Mouse (Mus musculus) MEL (cell line): ENCODE data around the gene Cdyl. TPM values are rescaled to one million over a fixed set of nuclear protein-coding genes. Genes with fewer than 3 reads are reported as not detected.

ENCODE experiments used
- DNase-seq: peaks from one replicate; pipeline ENCODE4 v3.0.0; 2011; ENCODE audit warnings: low read depth, low spot score
- H3K27ac ChIP-seq: 2 replicates; pipeline ENCODE4 v1.5.1; 2012; ENCODE audit warnings: low read depth, mild to moderate bottlenecking, control low read depth, low read length, moderate library complexity; ENCODE audit not compliant: control insufficient read depth
- H3K27me3 ChIP-seq, 2 experiments: fragments of 150-350 bp in 1 of 2; sonication (generic) in 1 of 2; 2 replicates each; pipeline ENCODE4 v1.6.1; 2012; ENCODE audit warnings: low read length in 2 of 2, mild to moderate bottlenecking in 2 of 2, improper control_type of control experiment in 1 of 2, moderate library complexity in 1 of 2; ENCODE audit not compliant: insufficient read depth in 2 of 2, control insufficient read depth in 1 of 2
- H3K36me3 ChIP-seq, 2 experiments: 2 replicates each; pipeline ENCODE4 v1.6.1; 2012 to 2014; ENCODE audit warnings: low read length in 2 of 2, improper control_type of control experiment in 1 of 2, inconsistent platforms in 1 of 2, mild to moderate bottlenecking in 1 of 2; ENCODE audit not compliant: insufficient read depth in 2 of 2, control insufficient read depth in 1 of 2
- H3K4me1 ChIP-seq, 2 experiments: fragments of 150-350 bp in 1 of 2; sonication (generic) in 1 of 2; 2 replicates each; pipeline ENCODE4 v1.6.1; 2012; ENCODE audit warnings: low read length in 2 of 2, improper control_type of control experiment in 1 of 2, mild to moderate bottlenecking in 1 of 2; ENCODE audit not compliant: insufficient read depth in 2 of 2, control insufficient read depth in 1 of 2
- H3K4me3 ChIP-seq, 2 experiments: fragments of 150-350 bp in 1 of 2; sonication (generic) in 1 of 2; 2 replicates each; pipeline ENCODE4 v1.5.1; 2012; ENCODE audit warnings: low read depth in 2 of 2, low read length in 2 of 2, mild to moderate bottlenecking in 2 of 2, moderate library complexity in 2 of 2, control low read depth in 1 of 2, improper control_type of control experiment in 1 of 2; ENCODE audit not compliant: control insufficient read depth in 1 of 2, insufficient read depth in 1 of 2
- H3K79me2 ChIP-seq: 2 replicates; pipeline ENCODE4 v1.6.1; 2012; ENCODE audit warnings: mild to moderate bottlenecking, low read length, moderate library complexity; ENCODE audit not compliant: control insufficient read depth, poor library complexity, insufficient read depth
- H3K9ac ChIP-seq: 2 replicates; pipeline ENCODE4 v1.6.1; 2012; ENCODE audit warnings: low read depth, mild to moderate bottlenecking, control low read depth, low read length, moderate library complexity; ENCODE audit not compliant: control insufficient read depth, poor library complexity, severe bottlenecking
- H3K9me3 ChIP-seq: fragments of 150-350 bp; sonication (generic); replicated peaks from 2 replicates; pipeline ENCODE4 v1.6.1; 2012; ENCODE audit warnings: mild to moderate bottlenecking, low read length, improper control_type of control experiment, moderate library complexity; ENCODE audit not compliant: insufficient read depth
- CHD1 ChIP-seq: IDR thresholded peaks from 2 replicates; pipeline ENCODE4 v1.6.1; 2012; ENCODE audit warnings: low read depth, mild to moderate bottlenecking, inconsistent platforms, low read length, improper control_type of control experiment
- E2F4 ChIP-seq: IDR thresholded peaks from 2 replicates; pipeline ENCODE4 v1.6.1; 2011; ENCODE audit warnings: low read depth, low read length, improper control_type of control experiment, borderline replicate concordance
- ELF1 ChIP-seq: IDR thresholded peaks from 2 replicates; pipeline ENCODE4 v1.6.1; 2014; ENCODE audit warnings: low read depth, mild to moderate bottlenecking, inconsistent platforms, low read length, improper control_type of control experiment, moderate library complexity
- EP300 ChIP-seq, 2 experiments: IDR thresholded peaks; 2 replicates each; pipeline ENCODE4 v1.6.1; 2011; ENCODE audit warnings: improper control_type of control experiment in 2 of 2, low read length in 2 of 2, low read depth in 1 of 2, mild to moderate bottlenecking in 1 of 2
- GATA1 ChIP-seq: IDR thresholded peaks from 2 replicates; pipeline ENCODE4 v1.6.1; 2011; ENCODE audit warnings: low read depth, low read length, improper control_type of control experiment
- JUND ChIP-seq: IDR thresholded peaks from 2 replicates; pipeline ENCODE4 v1.6.1; 2011; ENCODE audit warnings: low read depth, mild to moderate bottlenecking, improper control_type of control experiment, low read length
- MAX ChIP-seq: IDR thresholded peaks from 2 replicates; pipeline ENCODE4 v1.6.1; 2011; ENCODE audit warnings: low read length, improper control_type of control experiment
- MAZ ChIP-seq: IDR thresholded peaks from 2 replicates; pipeline ENCODE4 v1.6.1; 2012; ENCODE audit warnings: low read depth, mild to moderate bottlenecking, inconsistent platforms, low read length, improper control_type of control experiment
- MEF2A ChIP-seq: IDR thresholded peaks from 2 replicates; pipeline ENCODE4 v1.6.1; 2014; ENCODE audit warnings: low read depth, mild to moderate bottlenecking, inconsistent platforms, low read length, improper control_type of control experiment; ENCODE audit not compliant: poor library complexity, insufficient replicate concordance, severe bottlenecking; ENCODE audit errors: extremely low read depth
- POLR2A ChIP-seq, 2 experiments: IDR thresholded peaks; 2 replicates each; pipeline ENCODE4 v1.6.1; 2011 to 2012; ENCODE audit warnings: low read length in 2 of 2, mild to moderate bottlenecking in 2 of 2, control low read depth in 1 of 2, improper control_type of control experiment in 1 of 2, low read depth in 1 of 2, moderate library complexity in 1 of 2; ENCODE audit not compliant: control insufficient read depth in 1 of 2, insufficient read depth in 1 of 2, poor library complexity in 1 of 2
- POLR2AphosphoS5 ChIP-seq: IDR thresholded peaks from 2 replicates; pipeline ENCODE4 v1.6.1; 2012; ENCODE audit warnings: low read depth, borderline replicate concordance, mild to moderate bottlenecking, inconsistent platforms, low read length, moderate library complexity, mixed read lengths
- RAD21 ChIP-seq: IDR thresholded peaks from 2 replicates; pipeline ENCODE4 v1.6.1; 2011; ENCODE audit warnings: mild to moderate bottlenecking, low read depth, low read length, improper control_type of control experiment
- SMC3 ChIP-seq: IDR thresholded peaks from 2 replicates; pipeline ENCODE4 v1.6.1; 2011; ENCODE audit warnings: low read depth, low read length, improper control_type of control experiment
- TAL1 ChIP-seq: IDR thresholded peaks from 2 replicates; pipeline ENCODE4 v1.6.1; 2012; ENCODE audit warnings: mild to moderate bottlenecking, inconsistent platforms, low read length, moderate library complexity, mixed read lengths
- TBP ChIP-seq: IDR thresholded peaks from 2 replicates; pipeline ENCODE4 v1.8.0; 2011; ENCODE audit warnings: low read depth, low read length, improper control_type of control experiment
- UBTF ChIP-seq: IDR thresholded peaks from 2 replicates; pipeline ENCODE4 v1.6.1; 2012; ENCODE audit warnings: low read depth, mild to moderate bottlenecking, inconsistent platforms, low read length, improper control_type of control experiment, moderate library complexity, borderline replicate concordance; ENCODE audit not compliant: insufficient read depth
- ZMIZ1 ChIP-seq: IDR thresholded peaks from 2 replicates; pipeline ENCODE4 v1.6.1; 2012; ENCODE audit warnings: low read depth, mild to moderate bottlenecking, inconsistent platforms, low read length, improper control_type of control experiment, moderate library complexity
- ZNF384 ChIP-seq: IDR thresholded peaks from 2 replicates; pipeline ENCODE4 v1.6.1; 2012; ENCODE audit warnings: low read depth, mild to moderate bottlenecking, inconsistent platforms, low read length, improper control_type of control experiment
- polyA plus RNA-seq, 2 experiments: library from polyadenylated mRNA; stranded (reverse) in 1 of 2; unstranded in 1 of 2; fragments of >175 nt in 1 of 2; fragments of >200 nt in 1 of 2; gene quantifications; 2 replicates each; pipeline versions ENCODE4 v1.2.1 to v1.2.4; 2012; ENCODE audit warnings: low replicate concordance in 2 of 2, low read depth in 1 of 2; ENCODE audit not compliant: insufficient read length in 2 of 2, insufficient read depth in 1 of 2, missing spikeins in 1 of 2
- total RNA-seq: library from RNA; depleted of rRNA; stranded (reverse); fragments of 300-350 nt; gene quantifications from 2 replicates; pipeline ENCODE4 v1.2.3, GENCODE M21; 2012

Cdyl gene
- total and polyA plus RNA-seq, 3 experiments, result 8.9 to 32.2 TPM; not detected in 1

DNA sequence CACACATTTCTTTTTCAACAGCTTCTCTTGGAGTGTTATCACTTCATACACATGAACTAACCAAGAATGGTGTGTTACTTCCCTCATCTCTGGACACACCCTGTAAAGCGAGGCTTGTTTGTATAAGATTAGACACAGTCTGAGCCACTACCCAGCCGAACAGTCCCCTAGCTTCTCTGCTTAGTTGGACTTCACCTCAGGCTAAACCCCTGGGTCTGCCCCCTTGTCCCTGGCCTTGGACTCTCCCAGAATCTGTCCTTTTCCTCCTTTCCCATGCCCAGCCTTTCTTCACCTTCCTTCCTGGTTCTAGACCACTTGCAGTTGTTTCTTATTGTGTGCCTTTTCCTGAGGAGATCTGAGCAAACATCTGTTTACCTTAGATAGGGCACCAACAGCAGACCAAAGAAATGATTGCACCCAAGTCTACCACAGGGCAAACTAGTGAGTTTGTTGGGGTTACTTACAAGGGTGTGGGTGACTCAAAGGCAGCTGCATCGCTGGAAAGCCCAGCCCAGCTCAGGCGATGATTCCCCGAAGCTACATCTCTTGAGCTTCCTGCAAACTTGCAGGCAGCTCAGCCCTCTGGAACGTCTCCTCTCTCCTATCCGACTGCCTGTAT, 17.9 kb downstream of the Cdyl start (continued):
- TF ChIP-seq RAD21 (peak; percentile 3; the same call in 1 of the 2 replicates), ZMIZ1 (no peak)

DNA sequence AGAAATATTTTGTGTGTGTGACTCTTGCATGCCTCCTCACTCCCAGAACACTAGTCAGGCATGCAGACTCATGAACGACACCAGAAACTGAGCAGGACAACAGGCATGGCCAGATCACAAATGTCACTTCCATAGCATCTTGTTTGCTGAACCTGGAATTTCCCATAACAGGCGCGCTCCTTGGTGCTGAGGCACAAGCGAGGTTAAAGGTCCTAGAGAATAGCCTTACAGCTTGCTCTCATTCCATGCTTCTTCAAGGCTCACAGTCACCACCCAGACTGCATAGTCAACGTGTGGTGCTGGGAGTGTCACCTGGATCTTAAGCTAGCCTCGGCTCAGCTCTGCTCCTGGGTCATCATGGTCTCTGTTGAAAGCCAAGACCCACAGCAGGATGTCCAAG, 19.1 kb downstream of the Cdyl start:
- no peak for DNase-seq
- no peaks in the 10 kb centered on the region for H3K27me3 ChIP-seq
- peak overlapping the region; percentile 29; the same call in 1 of the 2 replicates for H3K9ac ChIP-seq
- no peaks in the 10 kb centered on the region for H3K79me2 ChIP-seq
- no peaks in the 10 kb centered on the region for H3K9me3 ChIP-seq
- H3K36me3 ChIP-seq, result peaks cover 0 to 17% of the 10 kb centered on the region in 2 experiments; a peak in 2 of 4 replicates
- TF ChIP-seq POLR2A (IDR thresholded peaks at IDR 0.05; ENCODE audit: control insufficient read depth in 1 of 2, insufficient read depth in 1 of 2, low read depth in 1 of 2, low read length in 2 of 2, poor library complexity in 1 of 2) (no peak), SMC3 (no peak), JUND (no peak), EP300 (IDR thresholded peaks at IDR 0.05; ENCODE audit: low read depth in 1 of 2, low read length in 2 of 2) (no peak), MEF2A (no peak), MAZ (no peak), ELF1 (no peak), CHD1 (no peak), MAX (no peak), E2F4 (no peak), GATA1 (no peak), TAL1 (no peak), TBP (no peak), ZNF384 (no peak)
- H3K27ac ChIP-seq, result peak overlapping the region; percentile 90
- peaks cover 5 to 20% of the 10 kb centered on the region in 2 experiments for H3K4me1 ChIP-seq
- H3K4me3 ChIP-seq, result no peak overlapping the region

DNA sequence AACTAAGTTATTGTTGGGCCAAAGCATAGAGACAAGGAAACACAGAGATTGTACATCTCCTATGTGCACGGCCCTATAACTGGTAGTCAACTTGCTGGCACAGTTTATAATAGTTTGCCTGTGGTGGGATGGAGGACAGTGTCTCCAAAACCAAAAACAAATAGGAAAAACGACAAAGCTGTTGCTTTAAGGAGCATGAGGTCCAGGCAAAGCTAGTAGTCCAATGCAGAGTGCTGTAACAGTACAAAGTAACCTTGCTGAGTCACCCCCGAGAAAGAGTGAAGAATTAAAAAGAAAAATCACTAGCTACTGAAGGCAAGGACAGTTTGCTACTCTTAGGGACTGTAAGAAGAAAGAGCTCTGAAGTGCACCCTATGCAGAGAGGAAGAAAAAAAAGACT, 21.7 kb downstream of the Cdyl start:
- Histone ChIP-seq H3K4me3 (no peak overlapping the region), H3K9me3 (no peaks in the 10 kb centered on the region), H3K4me1 (peaks cover 5 to 23% of the 10 kb centered on the region in 2 experiments), H3K27me3 (no peaks in the 10 kb centered on the region), H3K9ac (no peak overlapping the region), H3K79me2 (no peaks in the 10 kb centered on the region), H3K27ac (no peak overlapping the region), H3K36me3 (peaks cover 0 to 20% of the 10 kb centered on the region in 2 experiments; a peak in 2 of 4 replicates)
- no peak for DNase-seq
- no peak for TF ChIP-seq TAL1
- no peak for TF ChIP-seq EP300 (IDR thresholded peaks at IDR 0.05; ENCODE audit: low read depth in 1 of 2, low read length in 2 of 2)
- no peak for TF ChIP-seq POLR2AphosphoS5
- no peak for TF ChIP-seq JUND
- no peak for TF ChIP-seq UBTF
